Mouse (Mus musculus) heart, postnatal 0 days (tissue): ENCODE data around the gene Tbc1d10a. TPM values are rescaled to one million over a fixed set of nuclear protein-coding genes. Genes with fewer than 3 reads are reported as not detected.

Experiments used
- ATAC-seq: fragments of 200-750 bp; cut with Nextera tagmentation; 2 replicates; pipeline ENCODE4 v1.8.0; 2017; ENCODE audit warnings: low read depth, moderate number of reproducible peaks, moderate library complexity; ENCODE audit not compliant: insufficient read depth
- DNase-seq: peaks from one replicate; pipeline ENCODE4 v3.0.0-alpha.2; 2016; ENCODE audit warnings: low spot score
- H3K27ac ChIP-seq: fragments of 300-500 bp; sonication (generic); 2 replicates; pipeline ENCODE4 v1.5.1; 2014; ENCODE audit warnings: low read depth, mild to moderate bottlenecking
- H3K27me3 ChIP-seq: fragments of 300-500 bp; sonication (generic); 2 replicates; pipeline ENCODE4 v1.6.1; 2014; ENCODE audit warnings: low read length, mixed read lengths; ENCODE audit not compliant: control insufficient read depth, insufficient read depth
- H3K36me3 ChIP-seq: fragments of 300-500 bp; sonication (generic); replicated peaks from 2 replicates; pipeline ENCODE4 v1.6.1; 2014; ENCODE audit warnings: low read length, mixed read lengths; ENCODE audit not compliant: control insufficient read depth, insufficient read depth
- H3K4me1 ChIP-seq: fragments of 300-500 bp; sonication (generic); 2 replicates; pipeline ENCODE4 v1.6.1; 2014; ENCODE audit warnings: antibody characterized with exemption; ENCODE audit not compliant: control insufficient read depth, insufficient read depth
- H3K4me2 ChIP-seq: fragments of 300-500 bp; sonication (generic); 2 replicates; pipeline ENCODE4 v1.6.1; 2014; ENCODE audit warnings: low read depth, mild to moderate bottlenecking, low read length, moderate library complexity
- H3K4me3 ChIP-seq: fragments of 300-500 bp; sonication (generic); 2 replicates; pipeline ENCODE4 v1.5.1; 2014; ENCODE audit warnings: low read depth, low read length
- H3K9ac ChIP-seq: fragments of 300-500 bp; sonication (generic); replicated peaks from 2 replicates; pipeline ENCODE4 v1.6.1; 2014; ENCODE audit warnings: low read depth, low read length, mixed read lengths
- H3K9me3 ChIP-seq: fragments of 300-500 bp; sonication (generic); replicated peaks from 2 replicates; pipeline ENCODE4 v1.6.1; 2016; ENCODE audit warnings: low read length; ENCODE audit not compliant: control insufficient read depth
- CTCF ChIP-seq: IDR thresholded peaks from 2 replicates; pipeline ENCODE4 v1.5.1; 2016; ENCODE audit warnings: antibody characterized with exemption, control low read depth, low read depth
- EP300 ChIP-seq: IDR thresholded peaks from 2 replicates; pipeline ENCODE4 v1.6.1; 2016; ENCODE audit warnings: antibody characterized with exemption, low read depth
- WGBS: fragments of 180-500 bp; shearing (Covaris S2); extraction: QIAGEN DNeasy Blood & Tissue Kit; methylation state at CpG from one replicate; pipeline ENCODE4 v1.1.7; 2014; 5-methylcytosine and 5-hydroxymethylcytosine counted together
- polyA plus RNA-seq: library from polyadenylated mRNA; unstranded; fragments of >200 nt; fragmentation: Nextera tagmentation; extraction: Ambion mirVana; gene quantifications from 2 replicates; pipeline ENCODE4 v1.2.1, GENCODE M21; 2015
- total RNA-seq: library from RNA; depleted of rRNA; stranded (reverse); fragments of >200 nt; gene quantifications from 2 replicates; pipeline ENCODE4 v1.2.3, GENCODE M21; 2014; ENCODE audit warnings: low replicate concordance

Gene Tbc1d10a
- total and polyA plus RNA-seq, 2 experiments from 2014 or later = 10.9 to 31.3 TPM

GRCm38 (mm10) chr11:4240151-4240550, 53.6 kb downstream of the Tbc1d10a start:
- H3K9me3 ChIP-seq = no peaks in the 10 kb centered on the region
- no peak overlapping the region for H3K4me3 ChIP-seq
- H3K4me1 ChIP-seq = no peaks in the 10 kb centered on the region; the same call in 1 of the 2 replicates
- no peaks in the 10 kb centered on the region for H3K27me3 ChIP-seq
- no peak overlapping the region for H3K27ac ChIP-seq
- no peak overlapping the region for H3K9ac ChIP-seq
- ATAC-seq (no peak), DNase-seq (no peak)
- 55% methylated on average over 7 of the region's 7 CpGs for WGBS
- no peak overlapping the region for H3K4me2 ChIP-seq
- H3K36me3 ChIP-seq = no peaks in the 10 kb centered on the region
- TF ChIP-seq EP300 = no peak

GRCm38 (mm10) chr11:4241180-4241579, 54.6 kb downstream of the Tbc1d10a start:
- Histone ChIP-seq H3K4me3 (no peak overlapping the region), H3K9ac (no peak overlapping the region), H3K36me3 (no peaks in the 10 kb centered on the region), H3K9me3 (no peaks in the 10 kb centered on the region), H3K4me1 (no peaks in the 10 kb centered on the region; the same call in 1 of the 2 replicates), H3K27ac (no peak overlapping the region), H3K27me3 (no peaks in the 10 kb centered on the region), H3K4me2 (no peak overlapping the region)
- ATAC-seq (no peak), DNase-seq (no peak)
- TF ChIP-seq EP300 (no peak), CTCF (no peak)
- WGBS = 78% methylated on average over 4 of the region's 4 CpGs

- H3K36me3 ChIP-seq = no peaks in the 10 kb centered on the region
- DNase-seq (no peak), ATAC-seq (no peak)
- no peak overlapping the region for H3K4me2 ChIP-seq
- H3K9ac ChIP-seq = no peak overlapping the region
- no peak overlapping the region for H3K27ac ChIP-seq
- no peaks in the 10 kb centered on the region for H3K27me3 ChIP-seq
- 68% methylated on average over 6 of the region's 6 CpGs for WGBS
- no peaks in the 10 kb centered on the region for H3K9me3 ChIP-seq
- TF ChIP-seq EP300 = no peak
- TF ChIP-seq CTCF = no peak
- H3K4me3 ChIP-seq = no peak overlapping the region
- H3K4me1 ChIP-seq = no peaks in the 10 kb centered on the region
Measured at GRCm38 (mm10) chr11:4246126-4246525, 59.5 kb downstream of the Tbc1d10a start.

GRCm38 (mm10) chr11:4246623-4247022, 60.0 kb downstream of the Tbc1d10a start:
- no peak for DNase-seq
- H3K4me3 ChIP-seq = no peak overlapping the region
- H3K9me3 ChIP-seq = no peaks in the 10 kb centered on the region
- 72% methylated on average over 4 of the region's 4 CpGs for WGBS
- H3K4me1 ChIP-seq = no peaks in the 10 kb centered on the region
- TF ChIP-seq CTCF = no peak
- TF ChIP-seq EP300 = no peak
- no peaks in the 10 kb centered on the region for H3K36me3 ChIP-seq
- no peak overlapping the region for H3K27ac ChIP-seq
- no peak for ATAC-seq
- H3K9ac ChIP-seq = no peak overlapping the region
- no peak overlapping the region for H3K4me2 ChIP-seq
- no peaks in the 10 kb centered on the region for H3K27me3 ChIP-seq

- TF ChIP-seq CTCF (no peak), EP300 (no peak)
- DNase-seq (no peak), ATAC-seq (no peak)
- H3K4me3 ChIP-seq = no peak overlapping the region
- H3K9me3 ChIP-seq = no peaks in the 10 kb centered on the region
- H3K4me1 ChIP-seq = no peaks in the 10 kb centered on the region
- 77% methylated on average over 14 of the region's 14 CpGs for WGBS
- H3K27me3 ChIP-seq = no peaks in the 10 kb centered on the region
- no peaks in the 10 kb centered on the region for H3K36me3 ChIP-seq
- H3K27ac ChIP-seq = no peak overlapping the region
- H3K9ac ChIP-seq = no peak overlapping the region
- H3K4me2 ChIP-seq = no peak overlapping the region
Measured at GRCm38 (mm10) chr11:4247201-4247959, 60.8 kb downstream of the Tbc1d10a start.

- Histone ChIP-seq H3K9ac (no peak overlapping the region), H3K4me1 (no peaks in the 10 kb centered on the region), H3K36me3 (no peaks in the 10 kb centered on the region), H3K9me3 (no peaks in the 10 kb centered on the region), H3K4me2 (no peak overlapping the region), H3K27me3 (no peaks in the 10 kb centered on the region), H3K27ac (no peak overlapping the region), H3K4me3 (no peak overlapping the region)
- ATAC-seq (no peak), DNase-seq (no peak)
- WGBS = 85% methylated on average over 3 of the region's 3 CpGs
- TF ChIP-seq CTCF (no peak), EP300 (no peak)
Measured at GRCm38 (mm10) chr11:4249151-4249550, 62.6 kb downstream of the Tbc1d10a start.
